Mouse (Mus musculus) kidney, adult 2 months (tissue): ENCODE results near the gene Akr1c6.

Experiments
- CTCF ChIP-seq: fragments of 200-500 bp; conservative IDR thresholded peaks from 2 replicates; pipeline ENCODE4 v1.5.1; 2011; ENCODE audit warnings: low read depth, mild to moderate bottlenecking, control low read depth, low read length, moderate library complexity, mixed read lengths; ENCODE audit not compliant: insufficient read depth, insufficient read length
- POLR2A ChIP-seq: fragments of 200-500 bp; IDR thresholded peaks from one replicate; pipeline ENCODE4 v1.6.1; 2011; ENCODE audit warnings: low read depth, low read length, control low read depth

DNA sequence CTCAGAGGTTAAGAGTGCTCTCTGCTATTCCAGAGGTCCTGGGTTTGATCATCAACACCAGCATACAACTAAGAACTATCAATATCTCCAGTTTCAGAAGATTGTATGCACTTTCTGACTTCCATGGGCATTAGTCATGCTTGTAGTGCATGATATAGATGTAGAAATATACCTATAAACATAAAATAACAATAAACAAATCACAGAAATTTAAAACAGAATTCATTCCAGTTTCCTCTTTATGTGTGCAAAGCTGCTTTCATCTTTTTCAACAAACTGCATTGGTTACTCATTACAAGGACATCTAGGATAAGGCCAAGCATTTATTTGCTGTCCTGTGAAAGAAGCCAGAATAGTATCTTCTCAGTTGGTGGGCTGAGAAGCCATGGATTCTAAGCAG lies at the start of gene Akr1c6:
- TF ChIP-seq CTCF (no peak), POLR2A (no peak)
